Comparison of ENCODE assay signal across 8 mouse cellular contexts in the genomic region with DNA sequence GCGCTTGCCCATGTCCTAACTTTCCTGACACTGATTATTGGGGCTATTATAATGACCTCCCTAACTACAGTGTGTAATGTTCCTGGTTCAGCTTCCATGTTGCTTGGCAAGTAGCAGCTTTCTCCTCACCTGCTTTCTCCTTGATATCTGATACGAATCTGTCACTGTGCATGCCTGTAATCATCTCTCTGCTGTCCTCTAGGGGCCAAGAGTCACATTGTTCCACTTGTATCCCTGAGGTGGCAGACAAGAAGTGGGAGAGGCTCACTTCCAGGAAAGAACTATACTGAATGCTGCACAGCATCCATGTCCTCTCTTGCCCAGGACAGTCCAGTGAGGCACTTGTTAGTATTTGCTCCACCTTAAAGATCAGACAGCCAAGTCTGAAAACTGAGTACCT.
DNase-seq lines count a peak whose midpoint lies in the region; TF ChIP-seq lines count a peak whose summit lies in the region.
"Had no signal": no experiment of that assay in that cellular context is flagged by ENCODE, and none has a peak within 500 bp of the region (broad histone marks: within the 10 kb centered on the region; RNA-seq: fewer than 3 reads in every experiment).

No protein-coding gene starts in this region.

- no peak overlapping the region for H3K4me3 ChIP-seq in ES-E14 (ENCODE audit: insufficient read depth in 1 of 2, low read depth in 1 of 2, low read length in 2 of 2, poor library complexity in 1 of 2, severe bottlenecking in 1 of 2)
- H3K4me3 ChIP-seq in layer of hippocampus, adult 2 months = no peak overlapping the region
- H3K4me3 ChIP-seq: myocyte had no signal

- TF ChIP-seq CTCF in layer of hippocampus, adult 2 months (conservative IDR thresholded peaks at IDR 0.05) = peak; percentile 80

- H3K4me1 ChIP-seq in ES-E14 (ENCODE audit: control insufficient read depth in 2 of 2, insufficient read depth in 2 of 2, low read length in 2 of 2, poor library complexity in 1 of 2) = peaks cover 0 to 8% of the 10 kb centered on the region in 2 experiments; a peak in 1 of 4 replicates

- no peaks in the 10 kb centered on the region for H3K9me3 ChIP-seq in ES-E14 (ENCODE audit: control insufficient read depth, insufficient read depth, low read depth, low read length)

- H3K27ac ChIP-seq in ES-E14 (ENCODE audit: insufficient read depth, low read depth, low read length, poor library complexity, severe bottlenecking) = no peak overlapping the region
- no peak overlapping the region for H3K27ac ChIP-seq in layer of hippocampus, adult 2 months

- H3K36me3 ChIP-seq in ES-E14 (ENCODE audit: control insufficient read depth, insufficient read depth, low read length, poor library complexity, severe bottlenecking) = no peaks in the 10 kb centered on the region

- no peak overlapping the region for H3K9ac ChIP-seq in ES-E14 (ENCODE audit: insufficient read depth, low read depth, low read length, poor library complexity, severe bottlenecking)

- in situ Hi-C loops in ES-E14 (cut with MboI; ENCODE audit: low sequenced_read_pairs in 2 of 2, unreplicated experiment in 2 of 2) = no loop called here

- DNase-seq in left cerebral cortex, adult 11 months (ENCODE audit: low spot score) = peak; percentile 4
- no peak for DNase-seq in left cerebral cortex, postnatal 36 days (ENCODE audit: low spot score in 2 of 2)
- peak; percentile 20 for DNase-seq in ES-E14 (ENCODE audit: low read depth, low spot score)
- DNase-seq in cerebellum, adult 8-10 months = peak; percentile 2
- peak; percentile 4 to 15 for DNase-seq in layer of hippocampus, adult 2 months (ENCODE audit: low spot score in 2 of 2)
- peak; percentile 54 for DNase-seq in retina, postnatal 1 day
- no peak for DNase-seq in adipocyte (ENCODE audit: low spot score)

- intact Hi-C loops in left cerebral cortex, postnatal 36 days (cut with DNase I) = no loop called here

TF ChIP-seq in ES-E14, 5 proteins besides CTCF, POLR2A, EP300 and RAD21:
- TF ChIP-seq ZNF384 (IDR thresholded peaks at IDR 0.05; ENCODE audit: low read depth, low read length) (no peak), ZC3H11A (IDR thresholded peaks at IDR 0.05; ENCODE audit: borderline replicate concordance, low read depth, low read length) (no peak; the same call in 1 of the 2 replicates), CHD2 (IDR thresholded peaks at IDR 0.05; ENCODE audit: low read depth, low read length) (no peak), MAFK (IDR thresholded peaks at IDR 0.05; ENCODE audit: insufficient read depth, low read depth, low read length) (no peak), HCFC1 (IDR thresholded peaks at IDR 0.05; ENCODE audit: borderline replicate concordance, insufficient read depth, low read length) (no peak)

Comparison
In these comparisons a context has a peak if more than half of its experiments do, and no peak if none do; other contexts are left out.
1. DNase-seq: peak in left cerebral cortex, adult 11 months (single experiment), ES-E14 (single experiment), cerebellum, adult 8-10 months (single experiment), layer of hippocampus, adult 2 months (2 of 2) and retina, postnatal 1 day (single experiment); none in left cerebral cortex, postnatal 36 days (0 of 2) and adipocyte (single experiment).